8 mouse cellular contexts compared by ENCODE assay signal in the genomic region with DNA sequence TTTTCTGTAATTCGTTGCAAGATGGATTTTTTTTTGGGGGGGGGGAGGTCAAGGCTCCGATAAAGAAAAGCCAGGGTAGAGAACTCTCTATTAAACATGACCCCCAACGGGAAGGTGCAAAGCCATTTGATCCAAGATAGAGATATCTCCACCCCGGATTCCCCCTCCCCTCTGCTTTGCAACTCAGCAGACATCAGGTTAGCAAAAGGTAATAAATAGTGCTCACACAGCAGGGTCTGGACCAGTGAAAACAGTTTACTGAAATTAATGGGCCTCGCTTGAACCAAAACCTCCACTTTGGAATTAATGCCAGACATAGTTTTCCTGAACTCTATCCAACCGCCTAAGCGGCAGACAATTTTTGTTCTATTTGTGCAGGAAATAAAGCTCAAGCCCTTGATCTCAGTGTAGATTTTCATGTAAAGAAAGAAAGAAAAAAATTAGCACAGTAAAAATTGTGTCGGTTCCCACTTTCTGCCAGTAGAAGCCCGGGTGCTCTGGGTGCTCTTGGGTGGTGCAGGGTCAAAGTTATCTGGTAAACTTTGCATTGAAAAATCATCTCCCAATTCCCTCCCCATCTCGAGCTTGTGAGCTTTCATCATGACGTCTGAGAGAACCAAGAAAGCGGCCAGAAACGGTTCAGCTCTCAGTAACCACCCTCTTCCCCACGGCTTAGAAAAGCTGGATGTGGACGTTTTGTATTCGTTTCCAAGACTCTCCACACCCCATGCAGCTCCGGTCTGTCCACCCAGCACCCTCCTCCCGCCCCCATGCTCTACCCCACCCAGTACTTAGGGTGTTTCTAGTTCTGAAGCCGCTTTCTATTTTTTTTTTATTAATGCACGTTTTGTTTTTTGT. TPM values are rescaled to one million over a fixed set of nuclear protein-coding genes. Genes with fewer than 3 reads are reported as not detected.
DNase-seq lines count a peak whose midpoint lies in the region; ATAC-seq and TF ChIP-seq lines count a peak whose summit lies in the region.

No protein-coding gene starts in this region.

- H3K27ac ChIP-seq in kidney, adult 2 months (ENCODE audit: insufficient read depth, low read depth, low read length) = peak overlapping the region; percentile 92
- peak overlapping the region; percentile 93 for H3K27ac ChIP-seq in brown adipose tissue, adult 24 weeks (replicated peaks; ENCODE audit: low read depth, low read length)
- H3K27ac ChIP-seq in kidney, embryonic 14.5 days (ENCODE audit: low read depth, low read length) = peak overlapping the region; percentile 99

- peak; percentile 67 for DNase-seq in kidney, adult 2 months
- no peak for DNase-seq in kidney, adult 8-10 months
- peak; percentile 60 for DNase-seq in gastrocnemius, postnatal 14 days
- DNase-seq in lung, postnatal 14 days = peak; percentile 54
- peak; percentile 74 for DNase-seq in telencephalon, adult 2 months (ENCODE audit: low read depth, low spot score)
- DNase-seq in urinary bladder, postnatal 10 days (ENCODE audit: low spot score) = no peak

- no peaks in the 10 kb centered on the region for H3K9me3 ChIP-seq in kidney, embryonic 14.5 days (ENCODE audit: control insufficient read depth, low read length)

- intact Hi-C loops in gastrocnemius, postnatal 14 days (cut with DNase I; ENCODE audit: low total_unique reads) = no loop called here

- WGBS in kidney, adult 2 months = 1% methylated on average over 20 of the region's 20 CpGs
- 2% methylated on average over 20 of the region's 20 CpGs for WGBS in kidney, embryonic 14.5 days

- peak overlapping the region; percentile 19; the same call in 1 of the 2 replicates for H3K4me3 ChIP-seq in kidney, adult 2 months (ENCODE audit: insufficient read depth, low read depth, low read length)
- H3K4me3 ChIP-seq in brown adipose tissue, adult 24 weeks (ENCODE audit: insufficient read depth, low read depth, low read length) = peak overlapping the region; percentile 57
- H3K4me3 ChIP-seq in kidney, embryonic 14.5 days (ENCODE audit: low read length) = peak overlapping the region; percentile 32

- peak; percentile 14; the same call in 1 of the 2 replicates for ATAC-seq in kidney, embryonic 14.5 days (ENCODE audit: low FRiP score, low TSS enrichment)

- H3K4me1 ChIP-seq in kidney, adult 2 months (ENCODE audit: control insufficient read depth, insufficient read depth, low read length) = peaks cover 57% of the 10 kb centered on the region
- H3K4me1 ChIP-seq in brown adipose tissue, adult 24 weeks (ENCODE audit: control insufficient read depth, insufficient read depth, insufficient read length, low read length) = peaks cover 60% of the 10 kb centered on the region
- H3K4me1 ChIP-seq in kidney, embryonic 14.5 days (ENCODE audit: control insufficient read depth, insufficient read depth, low read length) = peaks cover 88% of the 10 kb centered on the region

- TF ChIP-seq CTCF in kidney, adult 2 months (conservative IDR thresholded peaks at IDR 0.05; ENCODE audit: insufficient read depth, insufficient read length, low read depth, low read length) = no peak

- no peaks in the 10 kb centered on the region for H3K36me3 ChIP-seq in kidney, adult 2 months (ENCODE audit: control insufficient read depth, insufficient read depth, low read length)
- H3K36me3 ChIP-seq in kidney, embryonic 14.5 days (ENCODE audit: control insufficient read depth, insufficient read depth, low read length) = no peaks in the 10 kb centered on the region

- H3K27me3 ChIP-seq in kidney, adult 2 months (replicated peaks; ENCODE audit: control insufficient read depth, insufficient read depth, low read length) = no peaks in the 10 kb centered on the region
- no peaks in the 10 kb centered on the region for H3K27me3 ChIP-seq in kidney, embryonic 14.5 days (ENCODE audit: control insufficient read depth, insufficient read depth, low read length)

- peak overlapping the region; percentile 56; the same call in 1 of the 2 replicates for H3K9ac ChIP-seq in kidney, embryonic 14.5 days (ENCODE audit: low read depth, low read length)

- peak overlapping the region; percentile 78 for H3K4me2 ChIP-seq in kidney, embryonic 14.5 days (replicated peaks; ENCODE audit: low read depth, low read length)

- no peak for TF ChIP-seq POLR2A in kidney, adult 2 months (IDR thresholded peaks at IDR 0.05; ENCODE audit: low read depth, low read length)

RNA-seq across cellular contexts. Expression of gene Irf2bpl, which starts 9.0 kb away (rescaled TPM):
- polyA plus RNA-seq in kidney, adult 2 months (2012; rRNA removed) = 22.0 and 27.8 TPM in 2 replicates
- polyA plus RNA-seq in brown adipose tissue, adult 24 weeks (2012; ENCODE audit: insufficient read depth, insufficient read length, missing spikeins) = 7.1 and 23.0 TPM in 2 replicates
- 10 to 100 TPM; 41.8 to 42.8 TPM for total RNA-seq in gastrocnemius, postnatal 14 days (2021)
- polyA plus RNA-seq in kidney, embryonic 14.5 days (2014; fragmentation: Nextera tagmentation; extraction: Ambion mirVana) = 25.8 and 34.8 TPM in 2 replicates

RNA-seq across cellular contexts. Expression of gene Cipc, which starts 53.3 kb away (rescaled TPM):
- 28.8 and 34.2 TPM in 2 replicates for polyA plus RNA-seq in kidney, adult 2 months (2012; rRNA removed)
- 15.9 and 16.4 TPM in 2 replicates for polyA plus RNA-seq in brown adipose tissue, adult 24 weeks (2012; ENCODE audit: insufficient read depth, insufficient read length, missing spikeins)
- 10 to 100 TPM; 20.2 to 20.3 TPM for total RNA-seq in gastrocnemius, postnatal 14 days (2021)
- 12.6 and 30.4 TPM in 2 replicates for polyA plus RNA-seq in kidney, embryonic 14.5 days (2014; fragmentation: Nextera tagmentation; extraction: Ambion mirVana)

Comparison
In these comparisons a context has a peak if more than half of its experiments do, and no peak if none do; other contexts are left out.
1. DNase-seq: peak in kidney, adult 2 months (single experiment), gastrocnemius, postnatal 14 days (single experiment), lung, postnatal 14 days (single experiment) and telencephalon, adult 2 months (single experiment); none in kidney, adult 8-10 months (0 of 2) and urinary bladder, postnatal 10 days (single experiment).
2. Peak in every context shown above with its lines, with median percentiles within 50 percentile points of each other: H3K27ac ChIP-seq and H3K4me3 ChIP-seq.